In genomic region chr5:97154688-97155087, GRCm38 (mm10) we compare ENCODE assay signal across 16 mouse cellular contexts. TPM values are rescaled to one million over a fixed set of nuclear protein-coding genes. Genes with fewer than 3 reads are reported as not detected.
DNase-seq lines count a peak whose midpoint lies in the region; ATAC-seq lines count a peak whose summit lies in the region.
"Had no signal": no experiment of that assay in that cellular context is flagged by ENCODE, and none has a peak within 500 bp of the region (broad histone marks: within the 10 kb centered on the region; RNA-seq: fewer than 3 reads in every experiment).

No protein-coding gene starts in this region.

- no peak overlapping the region for H3K9ac ChIP-seq in forebrain, embryonic 14.5 days (ENCODE audit: low read length)
- no peak overlapping the region for H3K9ac ChIP-seq in forebrain, embryonic 11.5 days (ENCODE audit: low read length)
- H3K9ac ChIP-seq in lung, embryonic 16.5 days (ENCODE audit: low read length): no peak overlapping the region
- H3K9ac ChIP-seq: heart, embryonic 15.5 days; liver, embryonic 13.5 days; neural tube, embryonic 15.5 days had no signal

- H3K4me1 ChIP-seq in forebrain, embryonic 14.5 days (ENCODE audit: control insufficient read depth, insufficient read depth, low read length): no peaks in the 10 kb centered on the region
- H3K4me1 ChIP-seq in forebrain, embryonic 11.5 days (replicated peaks; ENCODE audit: control insufficient read depth, insufficient read depth, low read length): no peaks in the 10 kb centered on the region
- no peaks in the 10 kb centered on the region for H3K4me1 ChIP-seq in lung, embryonic 16.5 days (replicated peaks; ENCODE audit: control insufficient read depth, insufficient read depth, low read length)
- H3K4me1 ChIP-seq: heart, embryonic 15.5 days; liver, embryonic 13.5 days; neural tube, embryonic 15.5 days had no signal

- no peak overlapping the region for H3K4me2 ChIP-seq in forebrain, embryonic 14.5 days (ENCODE audit: low read length)
- no peak overlapping the region for H3K4me2 ChIP-seq in forebrain, embryonic 11.5 days (ENCODE audit: low read depth, low read length, severe bottlenecking)
- no peak overlapping the region for H3K4me2 ChIP-seq in lung, embryonic 16.5 days (ENCODE audit: low read depth, low read length)
- H3K4me2 ChIP-seq: heart, embryonic 15.5 days; liver, embryonic 13.5 days; neural tube, embryonic 15.5 days had no signal

- no peak overlapping the region for H3K27ac ChIP-seq in forebrain, embryonic 14.5 days (ENCODE audit: low read depth, low read length)
- no peak overlapping the region for H3K27ac ChIP-seq in forebrain, embryonic 11.5 days (ENCODE audit: low read depth, low read length)
- no peak overlapping the region for H3K27ac ChIP-seq in lung, embryonic 16.5 days (ENCODE audit: low read length)
- H3K27ac ChIP-seq: heart, embryonic 15.5 days; liver, embryonic 13.5 days; neural tube, embryonic 15.5 days had no signal

- H3K27me3 ChIP-seq in forebrain, embryonic 14.5 days (replicated peaks; ENCODE audit: control insufficient read depth, insufficient read depth, low read length): no peaks in the 10 kb centered on the region
- H3K27me3 ChIP-seq in forebrain, embryonic 11.5 days (ENCODE audit: control insufficient read depth, insufficient read depth, low read length): no peaks in the 10 kb centered on the region
- H3K27me3 ChIP-seq in lung, embryonic 16.5 days (ENCODE audit: control insufficient read depth, insufficient read depth, low read depth, low read length): no peaks in the 10 kb centered on the region
- H3K27me3 ChIP-seq: heart, embryonic 15.5 days; liver, embryonic 13.5 days; neural tube, embryonic 15.5 days had no signal

- no peaks in the 10 kb centered on the region for H3K36me3 ChIP-seq in forebrain, embryonic 14.5 days (ENCODE audit: control insufficient read depth, insufficient read depth, low read length)
- no peaks in the 10 kb centered on the region for H3K36me3 ChIP-seq in forebrain, embryonic 11.5 days (ENCODE audit: control insufficient read depth, insufficient read depth, low read length)
- no peaks in the 10 kb centered on the region for H3K36me3 ChIP-seq in lung, embryonic 16.5 days (ENCODE audit: control insufficient read depth, insufficient read depth, low read length)
- H3K36me3 ChIP-seq: heart, embryonic 15.5 days; liver, embryonic 13.5 days; neural tube, embryonic 15.5 days had no signal

- no peak overlapping the region for H3K4me3 ChIP-seq in forebrain, embryonic 14.5 days (ENCODE audit: low read depth, low read length)
- H3K4me3 ChIP-seq in forebrain, embryonic 11.5 days (ENCODE audit: low read depth, low read length): no peak overlapping the region
- H3K4me3 ChIP-seq in lung, embryonic 16.5 days (ENCODE audit: low read length): no peak overlapping the region
- H3K4me3 ChIP-seq: heart, embryonic 15.5 days; liver, embryonic 13.5 days; neural tube, embryonic 15.5 days had no signal

- DNase-seq in forebrain, embryonic 14.5 days (ENCODE audit: low spot score): peak; percentile 27
- no peak for DNase-seq in forebrain, embryonic 11.5 days (ENCODE audit: low spot score)
- DNase-seq in lung, adult 18-20 months: no peak
- peak; percentile 74 for DNase-seq in brain, adult 2 months (ENCODE audit: low read depth, low spot score)
- DNase-seq in fibroblast of lung, adult 2 months (ENCODE audit: low read depth): peak; percentile 7
- DNase-seq in adrenal gland, adult 8-10 months: no peak
- DNase-seq in heart, adult 9 months (ENCODE audit: low spot score in 2 of 2): no peak
- DNase-seq: adrenal gland, postnatal 14 days; B cell, adult 2 months; kidney, postnatal 14 days; left cerebral cortex, postnatal 4 days; liver, embryonic 13.5 days had no signal

- 33% methylated on average over 1 of the region's 1 CpGs for WGBS in forebrain, embryonic 14.5 days
- WGBS in forebrain, embryonic 11.5 days: 58% methylated on average over 1 of the region's 1 CpGs
- WGBS in lung, embryonic 16.5 days: 14% methylated on average over 1 of the region's 1 CpGs

- ATAC-seq in forebrain, embryonic 14.5 days: no peak
- ATAC-seq in forebrain, embryonic 11.5 days (replicated peaks; ENCODE audit: low FRiP score): no peak
- 0 out of 2 replicates have a peak, but pooled peaks have one; percentile 28 for ATAC-seq in lung, embryonic 16.5 days (ENCODE audit: low read depth)
- ATAC-seq: intestine, embryonic 16.5 days had no signal

- no peaks in the 10 kb centered on the region for H3K9me3 ChIP-seq in forebrain, embryonic 14.5 days (replicated peaks; ENCODE audit: control insufficient read depth, low read length)
- H3K9me3 ChIP-seq in forebrain, embryonic 11.5 days (ENCODE audit: control insufficient read depth, low read length): no peaks in the 10 kb centered on the region
- no peaks in the 10 kb centered on the region for H3K9me3 ChIP-seq in lung, embryonic 16.5 days (ENCODE audit: control insufficient read depth, low read length)
- H3K9me3 ChIP-seq: heart, embryonic 15.5 days; liver, embryonic 13.5 days; neural tube, embryonic 15.5 days had no signal

RNA-seq across cellular contexts. Expression of gene Paqr3, which starts 43.3 kb away (rescaled TPM):
- 17.9 and 21.7 TPM in 2 replicates for polyA plus RNA-seq in forebrain, embryonic 14.5 days (2014; fragmentation: Nextera tagmentation; extraction: Ambion mirVana)
- 12.3 and 14.0 TPM in 2 replicates for polyA plus RNA-seq in forebrain, embryonic 11.5 days (2014; fragmentation: Nextera tagmentation; extraction: Ambion mirVana)
- 1.8 and 2.7 TPM in 2 replicates for polyA plus RNA-seq in lung, embryonic 16.5 days (2015; fragmentation: Nextera tagmentation; extraction: Ambion mirVana)
- total RNA-seq in adrenal gland, adult 8-10 months (2022): 1 to 10 TPM; 6.9 to 8.8 (median 7.5) TPM

Comparison
In these comparisons a context has a peak if more than half of its experiments do, and no peak if none do; other contexts are left out.
1. DNase-seq: peak in forebrain, embryonic 14.5 days (single experiment), brain, adult 2 months (single experiment) and fibroblast of lung, adult 2 months (single experiment); none in forebrain, embryonic 11.5 days (single experiment), lung, adult 18-20 months (0 of 2), adrenal gland, adult 8-10 months (single experiment) and heart, adult 9 months (0 of 2).